Mouse (Mus musculus) liver, embryonic 12.5 days (tissue): Measurements from ENCODE around the gene Itih5. TPM values are rescaled to one million over a fixed set of nuclear protein-coding genes. Genes with fewer than 3 reads are reported as not detected.

ENCODE experiments used
- ATAC-seq: fragments of 200-750 bp; cut with Nextera tagmentation; 2 replicates; pipeline ENCODE4 v1.8.0; 2017; ENCODE audit warnings: moderate number of reproducible peaks, mild to moderate bottlenecking, moderate library complexity
- H3K27ac ChIP-seq: fragments of 300-500 bp; sonication (generic); 2 replicates; pipeline ENCODE4 v1.5.1; 2016; ENCODE audit warnings: mild to moderate bottlenecking
- H3K27me3 ChIP-seq: fragments of 300-500 bp; sonication (generic); replicated peaks from 2 replicates; pipeline ENCODE4 v1.6.1; 2016; ENCODE audit warnings: mild to moderate bottlenecking, moderate library complexity
- H3K36me3 ChIP-seq: fragments of 300-500 bp; sonication (generic); 2 replicates; pipeline ENCODE4 v1.6.1; 2016; ENCODE audit warnings: mild to moderate bottlenecking, moderate library complexity
- H3K4me1 ChIP-seq: fragments of 300-500 bp; sonication (generic); 2 replicates; pipeline ENCODE4 v1.6.1; 2016
- H3K4me2 ChIP-seq: fragments of 300-500 bp; sonication (generic); 2 replicates; pipeline ENCODE4 v1.6.1; 2016; ENCODE audit warnings: mild to moderate bottlenecking, moderate library complexity
- H3K4me3 ChIP-seq: fragments of 300-500 bp; sonication (generic); 2 replicates; pipeline ENCODE4 v1.5.1; 2016; ENCODE audit warnings: mild to moderate bottlenecking, moderate library complexity
- H3K9ac ChIP-seq: fragments of 300-500 bp; sonication (generic); 2 replicates; pipeline ENCODE4 v1.6.1; 2016; ENCODE audit warnings: mild to moderate bottlenecking, moderate library complexity
- H3K9me3 ChIP-seq: fragments of 300-500 bp; sonication (generic); replicated peaks from 2 replicates; pipeline ENCODE4 v1.6.1; 2016; ENCODE audit warnings: mild to moderate bottlenecking, moderate library complexity
- WGBS: fragments of 180-500 bp; shearing (Covaris S2); methylation state at CpG from one replicate; pipeline ENCODE4 v1.1.7; 2016; ENCODE audit not compliant: insufficient replicate concordance; 5-methylcytosine and 5-hydroxymethylcytosine counted together
- polyA plus RNA-seq: library from polyadenylated mRNA; unstranded; fragments of >200 nt; fragmentation: Nextera tagmentation; extraction: Ambion mirVana; gene quantifications from 2 replicates; pipeline ENCODE4 v1.2.1, GENCODE M21; 2016

Gene Itih5
- 4.6 and 5.1 TPM in 2 replicates for polyA plus RNA-seq

DNA sequence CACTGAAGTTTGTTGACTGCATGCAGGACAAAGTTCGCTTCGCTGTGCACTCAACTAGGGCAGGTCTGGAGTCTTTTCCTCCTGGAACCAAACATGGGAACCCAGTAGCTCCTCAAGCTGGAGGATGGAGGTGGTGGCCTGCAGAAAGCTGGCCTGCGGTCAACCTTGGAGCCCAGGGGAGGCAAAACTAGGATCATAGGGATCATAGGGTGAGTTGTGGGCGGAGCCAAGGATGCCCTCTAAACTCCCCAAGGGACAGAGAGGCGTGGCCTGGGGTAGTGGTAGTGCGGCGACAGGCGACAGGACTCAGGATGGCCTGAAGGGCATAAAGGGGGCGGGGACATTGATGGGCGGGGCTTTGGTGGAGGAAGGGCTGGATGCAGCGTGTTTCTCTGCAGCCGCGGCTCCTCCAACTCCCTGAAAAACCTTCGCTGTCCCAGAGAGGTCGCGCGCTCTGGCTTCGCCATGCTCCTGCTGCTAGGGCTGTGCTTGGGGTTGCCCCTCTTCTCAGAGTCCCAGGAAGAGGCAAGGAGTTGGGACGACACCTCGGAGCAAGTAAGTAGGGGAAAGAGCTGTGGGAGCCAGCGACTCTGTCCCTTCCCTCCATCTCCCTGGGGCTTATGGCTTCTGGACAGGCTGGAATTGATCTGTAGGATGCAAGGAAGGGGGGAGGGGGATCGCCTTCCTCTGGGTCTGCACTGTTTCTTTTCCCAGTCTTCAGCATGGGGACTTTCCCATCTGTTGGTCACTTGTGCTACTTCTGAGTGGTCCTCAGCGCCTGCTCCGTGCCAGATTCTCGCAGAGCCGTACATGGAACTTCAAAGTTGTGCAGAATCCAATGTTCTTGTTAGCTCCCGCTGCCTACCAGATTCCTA is at the start of gene Itih5:
Gene Itih5 (plus strand): TSS at position 371 of the 875 bp plus-strand sequence.
- WGBS, result 3% methylated on average over 27 of the region's 27 CpGs
- H3K4me2 ChIP-seq, result peak within 1 kb of the TSS; percentile 86
- H3K27ac ChIP-seq, result no peak within 1 kb of the TSS
- no peaks in the 10 kb centered on the region for H3K9me3 ChIP-seq
- peaks cover 31% of the 10 kb centered on the region for H3K4me1 ChIP-seq
- H3K4me3 ChIP-seq, result peak within 1 kb of the TSS; percentile 57
- peak within 1 kb of the TSS; percentile 57 for H3K9ac ChIP-seq
- H3K36me3 ChIP-seq, result no peaks in the 10 kb centered on the region
- peak; percentile 89 for ATAC-seq
- H3K27me3 ChIP-seq, result no peaks in the 10 kb centered on the region

GRCm38 (mm10) chr2:10108535-10109189 is 44.7 kb upstream of the Itih5 start:
- H3K27me3 ChIP-seq, result no peaks in the 10 kb centered on the region
- ATAC-seq, result no peak
- WGBS, result 59% methylated on average over 6 of the region's 6 CpGs
- H3K4me1 ChIP-seq, result no peaks in the 10 kb centered on the region
- no peak overlapping the region for H3K9ac ChIP-seq
- H3K4me3 ChIP-seq, result no peak overlapping the region
- no peak overlapping the region for H3K27ac ChIP-seq
- no peak overlapping the region for H3K4me2 ChIP-seq
- H3K36me3 ChIP-seq, result 0 out of 2 replicates have a peak, but pooled peaks cover 4% of the 10 kb centered on the region
- H3K9me3 ChIP-seq, result no peaks in the 10 kb centered on the region

DNA sequence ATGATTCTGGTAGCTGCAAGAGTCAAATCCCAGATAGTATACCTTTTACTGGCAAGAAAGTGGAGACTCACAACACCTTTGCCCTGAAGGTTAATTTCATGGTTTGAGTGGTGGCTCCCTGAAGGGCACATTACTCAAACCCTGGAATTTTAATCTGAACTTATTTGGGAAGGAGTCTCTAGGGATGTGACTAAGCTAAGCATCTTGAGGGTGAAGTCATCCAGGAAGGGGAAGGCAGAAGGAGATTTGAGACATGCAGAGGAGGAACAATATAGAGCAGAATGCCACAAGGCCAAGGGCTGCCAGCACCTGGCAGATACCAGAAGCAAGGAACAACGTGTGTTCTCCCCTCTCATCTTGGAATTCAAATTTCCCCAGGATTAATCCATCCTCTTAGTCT is 34.6 kb upstream of the Itih5 start:
- no peak overlapping the region for H3K4me2 ChIP-seq
- no peaks in the 10 kb centered on the region for H3K9me3 ChIP-seq
- WGBS, result 38% methylated on average over 1 of the region's 1 CpGs
- ATAC-seq, result no peak
- peaks cover 11% of the 10 kb centered on the region; the same call in 1 of the 2 replicates for H3K36me3 ChIP-seq
- no peak overlapping the region for H3K27ac ChIP-seq
- no peak overlapping the region for H3K4me3 ChIP-seq
- no peak overlapping the region for H3K9ac ChIP-seq
- no peaks in the 10 kb centered on the region for H3K4me1 ChIP-seq
- no peaks in the 10 kb centered on the region for H3K27me3 ChIP-seq

DNA sequence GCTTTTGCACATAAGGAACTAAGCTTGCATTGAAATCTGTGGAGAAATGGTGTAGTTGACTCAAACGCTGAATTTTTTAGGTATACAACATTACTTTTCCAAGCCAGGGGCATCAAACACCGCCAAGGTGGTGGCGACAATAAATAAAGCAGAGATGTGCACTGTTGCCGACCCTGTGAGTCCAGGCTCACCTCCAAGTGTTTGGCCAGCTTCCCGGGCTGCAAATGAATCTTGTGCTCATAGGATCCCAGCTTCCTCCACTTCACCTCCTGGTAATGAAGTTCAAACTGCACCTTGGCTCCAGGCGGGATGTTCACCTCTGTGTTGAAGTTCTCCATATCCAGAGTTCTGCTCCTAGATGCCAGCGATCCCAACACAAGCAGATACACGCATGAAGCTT is 34.1 kb upstream of the Itih5 start:
- Histone ChIP-seq H3K9me3 (no peaks in the 10 kb centered on the region), H3K4me2 (no peak overlapping the region), H3K36me3 (peaks cover 11% of the 10 kb centered on the region; the same call in 1 of the 2 replicates), H3K4me3 (no peak overlapping the region), H3K4me1 (no peaks in the 10 kb centered on the region), H3K9ac (no peak overlapping the region), H3K27me3 (no peaks in the 10 kb centered on the region), H3K27ac (no peak overlapping the region)
- no peak for ATAC-seq
- 72% methylated on average over 8 of the region's 8 CpGs for WGBS

- no peak overlapping the region for H3K4me3 ChIP-seq
- no peak overlapping the region for H3K27ac ChIP-seq
- no peak overlapping the region for H3K9ac ChIP-seq
- H3K27me3 ChIP-seq, result no peaks in the 10 kb centered on the region
- no peak overlapping the region for H3K4me2 ChIP-seq
- H3K9me3 ChIP-seq, result no peaks in the 10 kb centered on the region
- no peaks in the 10 kb centered on the region for H3K4me1 ChIP-seq
- no peak for ATAC-seq
- 46% methylated on average over 3 of the region's 3 CpGs for WGBS
- 0 out of 2 replicates have a peak, but pooled peaks cover 5% of the 10 kb centered on the region for H3K36me3 ChIP-seq
These were observed 31.5 kb upstream of the Itih5 start for GRCm38 (mm10) chr2:10121826-10122225.

DNA sequence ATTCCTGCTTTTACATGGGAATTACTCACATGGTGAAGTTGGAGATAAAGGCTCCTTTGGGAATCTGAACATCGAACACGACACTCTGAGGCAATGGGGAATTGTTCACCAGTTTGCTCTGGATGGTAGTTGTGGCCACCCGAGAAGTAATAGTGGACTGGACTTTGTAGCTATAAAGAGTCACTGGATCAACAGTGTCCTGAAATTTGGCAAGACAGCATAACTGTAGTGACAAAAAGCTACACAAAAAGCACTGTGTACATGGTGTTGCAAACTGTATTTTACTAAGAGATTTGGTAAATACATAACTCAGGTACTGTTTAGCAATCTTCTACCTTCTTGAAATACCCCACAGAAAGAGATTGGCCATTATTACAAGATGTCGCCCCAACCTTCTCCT is 27.2 kb upstream of the Itih5 start:
- Histone ChIP-seq H3K27me3 (no peaks in the 10 kb centered on the region), H3K36me3 (no peaks in the 10 kb centered on the region), H3K4me2 (peak overlapping the region; percentile 39), H3K4me1 (no peaks in the 10 kb centered on the region), H3K27ac (no peak overlapping the region), H3K4me3 (no peak overlapping the region), H3K9ac (no peak overlapping the region), H3K9me3 (no peaks in the 10 kb centered on the region)
- ATAC-seq, result no peak
- WGBS, result 64% methylated on average over 4 of the region's 4 CpGs

DNA sequence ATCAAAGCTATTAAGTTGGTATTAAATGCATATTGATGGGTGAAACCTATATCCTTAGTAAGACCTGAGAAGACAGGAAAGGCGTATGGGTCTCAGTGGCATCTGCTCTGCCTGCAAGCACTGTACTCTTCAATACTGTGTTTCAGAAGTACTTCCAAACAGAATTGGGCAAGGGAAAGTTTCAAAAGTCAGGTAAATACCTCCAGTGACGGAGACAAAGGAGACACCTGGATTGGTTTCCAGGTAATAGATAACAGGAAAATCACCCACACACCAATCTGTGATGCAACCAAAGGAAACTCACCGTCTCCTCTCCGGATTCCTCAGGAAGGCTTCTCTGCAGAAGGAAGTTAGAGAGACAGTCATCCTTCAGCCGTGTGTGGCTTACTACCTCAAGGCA is 25.9 kb upstream of the Itih5 start:
- WGBS, result 56% methylated on average over 5 of the region's 5 CpGs
- H3K9me3 ChIP-seq, result no peaks in the 10 kb centered on the region
- H3K9ac ChIP-seq, result no peak overlapping the region
- peaks cover 3% of the 10 kb centered on the region; the same call in 1 of the 2 replicates for H3K4me1 ChIP-seq
- peak overlapping the region; percentile 30 for H3K4me3 ChIP-seq
- ATAC-seq, result no peak
- H3K27me3 ChIP-seq, result no peaks in the 10 kb centered on the region
- no peaks in the 10 kb centered on the region for H3K36me3 ChIP-seq
- H3K4me2 ChIP-seq, result peak overlapping the region; percentile 39
- no peak overlapping the region; the same call in 1 of the 2 replicates for H3K27ac ChIP-seq

- peak overlapping the region; percentile 39 for H3K4me2 ChIP-seq
These were observed 24.8 kb upstream of the Itih5 start for GRCm38 (mm10) chr2:10128571-10128970.

DNA sequence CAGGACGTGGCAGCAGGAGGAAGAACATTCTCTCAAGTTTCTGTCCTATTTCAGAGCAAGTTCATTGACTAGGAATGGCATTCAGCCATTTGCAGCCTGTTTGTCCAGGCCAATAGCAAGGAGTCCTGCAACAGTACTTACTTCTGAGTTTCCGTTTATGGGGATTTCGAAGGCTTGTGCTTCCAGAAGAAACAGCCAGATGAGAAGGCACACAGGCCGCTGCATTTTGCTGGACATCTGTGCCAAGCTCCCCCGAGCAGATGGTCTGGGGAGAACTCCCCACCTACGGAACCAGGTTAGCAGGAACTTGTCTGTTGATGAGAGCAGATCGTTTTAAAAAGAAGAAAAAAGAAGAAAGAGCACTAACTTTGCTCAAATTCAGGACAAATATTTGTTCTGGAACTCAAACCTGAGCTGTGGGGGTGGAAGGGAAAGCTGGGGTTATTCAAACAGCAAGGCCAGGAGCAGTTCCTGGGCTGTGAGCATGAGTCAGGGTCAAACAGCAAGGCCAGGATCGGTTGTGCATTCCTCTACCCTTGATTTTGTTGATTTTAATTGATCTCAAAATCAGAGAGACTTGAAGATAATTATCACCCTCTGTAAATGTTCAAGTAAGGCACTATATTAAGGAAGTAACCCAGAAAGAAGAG is 22.9 kb upstream of the Itih5 start:
- Histone ChIP-seq H3K27me3 (no peaks in the 10 kb centered on the region), H3K36me3 (no peaks in the 10 kb centered on the region), H3K4me2 (no peak overlapping the region), H3K27ac (peak overlapping the region; percentile 58), H3K4me1 (peaks cover 8% of the 10 kb centered on the region; the same call in 1 of the 2 replicates), H3K9ac (no peak overlapping the region), H3K9me3 (no peaks in the 10 kb centered on the region), H3K4me3 (peak overlapping the region; percentile 30)
- ATAC-seq, result peak; percentile 64
- WGBS, result 55% methylated on average over 8 of the region's 8 CpGs

More at GRCm38 (mm10) chr2:10128571-10128970, 24.8 kb upstream of the Itih5 start:
- WGBS, result 56% methylated on average over 4 of the region's 4 CpGs
- H3K9ac ChIP-seq, result no peak overlapping the region
- H3K9me3 ChIP-seq, result no peaks in the 10 kb centered on the region
- H3K36me3 ChIP-seq, result no peaks in the 10 kb centered on the region
- peaks cover 8% of the 10 kb centered on the region; the same call in 1 of the 2 replicates for H3K4me1 ChIP-seq
- peak overlapping the region; percentile 30 for H3K4me3 ChIP-seq
- H3K27me3 ChIP-seq, result no peaks in the 10 kb centered on the region
- peak overlapping the region; percentile 5; the same call in 1 of the 2 replicates for H3K27ac ChIP-seq
- ATAC-seq, result no peak

- H3K4me2 ChIP-seq, result no peak within 1 kb of the TSS
- ATAC-seq, result no peak
- peak within 1 kb of the TSS; percentile 58 for H3K27ac ChIP-seq
These were observed 22.1 kb upstream of the Itih5 start, which contains the start of gene Itih2 for GRCm38 (mm10) chr2:10131296-10131695. Gene Itih2, minus strand, starts transcription at chr2:10131396.

DNA sequence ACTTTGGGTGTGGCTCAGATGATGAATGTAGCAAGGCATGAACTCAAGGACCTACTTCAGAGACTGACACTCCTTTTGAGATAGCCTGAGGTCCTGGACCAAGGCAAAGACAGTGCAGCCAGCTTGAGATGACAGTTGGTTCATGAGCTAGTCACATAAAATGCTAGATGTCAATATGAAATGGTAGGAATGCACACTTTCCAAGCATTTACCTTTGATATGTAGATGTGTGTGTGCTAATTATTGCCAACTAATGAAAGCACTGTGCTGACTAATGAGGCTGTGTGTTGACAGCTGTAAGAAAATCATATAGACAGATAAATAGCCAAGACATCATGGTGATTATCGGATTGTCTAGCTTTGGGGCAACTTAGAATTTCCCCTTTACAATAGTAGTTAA is 21.2 kb upstream of the Itih5 start:
- no peak for ATAC-seq
- Histone ChIP-seq H3K9ac (no peak overlapping the region), H3K36me3 (no peaks in the 10 kb centered on the region), H3K27me3 (no peaks in the 10 kb centered on the region), H3K4me2 (no peak overlapping the region), H3K4me1 (peaks cover 8% of the 10 kb centered on the region; the same call in 1 of the 2 replicates), H3K9me3 (no peaks in the 10 kb centered on the region), H3K4me3 (no peak overlapping the region), H3K27ac (no peak overlapping the region)
- 77% methylated on average over 1 of the region's 1 CpGs for WGBS

More at GRCm38 (mm10) chr2:10131296-10131695, 22.1 kb upstream of the Itih5 start, which contains the start of gene Itih2:
- no peaks in the 10 kb centered on the region for H3K27me3 ChIP-seq
- no peak within 1 kb of the TSS for H3K9ac ChIP-seq
- peak within 1 kb of the TSS; percentile 30 for H3K4me3 ChIP-seq
- H3K36me3 ChIP-seq, result no peaks in the 10 kb centered on the region
- H3K9me3 ChIP-seq, result no peaks in the 10 kb centered on the region
- peaks cover 8% of the 10 kb centered on the region; the same call in 1 of the 2 replicates for H3K4me1 ChIP-seq
- 74% methylated on average over 4 of the region's 4 CpGs for WGBS
